Mouse (Mus musculus): ENCODE results near the gene Sp1. TPM values are rescaled to one million over a fixed set of nuclear protein-coding genes. Genes with fewer than 3 reads are reported as not detected.

The Sp1 gene
- polyA plus RNA-seq, 2 experiments = 17.2 to 35.7 TPM

DNA sequence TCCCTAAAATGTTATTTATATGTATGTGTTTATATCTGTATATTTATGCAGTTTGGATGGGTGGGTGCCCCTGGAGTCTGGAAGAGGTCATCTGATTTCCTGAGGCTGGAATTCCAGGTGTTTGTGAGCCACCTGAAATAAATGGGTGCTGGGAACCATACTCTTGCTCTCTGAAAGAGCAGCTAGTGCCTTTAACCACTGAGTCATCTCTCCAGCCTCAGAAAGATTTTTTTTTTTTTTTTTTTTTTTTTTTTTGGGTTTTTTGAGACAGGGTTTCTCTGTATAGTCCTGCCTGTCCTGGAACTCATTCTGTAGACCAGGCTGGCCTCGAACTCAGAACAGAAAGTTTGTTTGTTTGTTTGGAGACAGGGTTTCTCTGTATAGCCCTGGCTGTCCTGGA is 5.1 kb downstream of the Sp1 start:
- 84% methylated on average over 1 of the region's 1 CpGs for WGBS
- ATAC-seq (ENCODE audit: low FRiP score, low read depth) = no peak
- no peak overlapping the region for H3K27ac ChIP-seq (replicated peaks; ENCODE audit: low read depth, low read length)
- no peak for TF ChIP-seq POLR2A (IDR thresholded peaks at IDR 0.05; ENCODE audit: borderline replicate concordance, extremely low read depth, insufficient read depth, insufficient read length)
- H3K36me3 ChIP-seq (ENCODE audit: control insufficient read depth, insufficient read depth, low read length) = peaks cover 64% of the 10 kb centered on the region
- H3K4me2 ChIP-seq (replicated peaks; ENCODE audit: low read depth, low read length, severe bottlenecking) = 0 out of 2 replicates have a peak overlapping the region, but pooled peaks have one; percentile 14
- H3K9ac ChIP-seq (ENCODE audit: low read depth, low read length, severe bottlenecking) = no peak overlapping the region
- no peaks in the 10 kb centered on the region for H3K27me3 ChIP-seq (ENCODE audit: control insufficient read depth, insufficient read depth, low read length)
- H3K9me3 ChIP-seq (ENCODE audit: control insufficient read depth, low read length) = no peaks in the 10 kb centered on the region
- peaks cover 8% of the 10 kb centered on the region for H3K4me1 ChIP-seq (ENCODE audit: control insufficient read depth, insufficient read depth, low read length)
- H3K4me3 ChIP-seq (replicated peaks; ENCODE audit: low read length) = no peak overlapping the region
- no peak for DNase-seq (ENCODE audit: low spot score)

DNA sequence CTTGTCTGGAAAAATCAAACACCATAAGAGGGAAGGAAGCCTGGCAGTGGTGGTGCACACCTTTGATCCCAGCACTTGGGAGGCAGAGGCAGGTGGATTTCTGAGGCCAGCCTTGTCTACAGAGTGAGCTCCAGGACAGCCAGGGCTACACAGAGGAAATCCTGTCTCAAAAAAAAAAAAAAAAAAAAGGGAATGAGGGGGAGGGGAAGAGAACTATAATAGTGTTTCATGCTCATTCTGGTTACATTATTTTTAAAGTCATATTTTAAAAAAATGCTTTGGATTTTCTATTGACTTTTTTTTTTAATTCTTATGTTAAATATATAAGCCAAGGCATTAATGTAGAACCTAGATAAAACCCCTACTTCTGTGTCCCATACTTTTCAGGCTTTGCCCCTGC is 7.7 kb downstream of the Sp1 start:
- no peaks in the 10 kb centered on the region for H3K9me3 ChIP-seq (ENCODE audit: control insufficient read depth, low read length)
- H3K4me2 ChIP-seq (replicated peaks; ENCODE audit: low read depth, low read length, severe bottlenecking) = no peak overlapping the region
- no peaks in the 10 kb centered on the region for H3K27me3 ChIP-seq (ENCODE audit: control insufficient read depth, insufficient read depth, low read length)
- no peak for DNase-seq (ENCODE audit: low spot score)
- H3K27ac ChIP-seq (replicated peaks; ENCODE audit: low read depth, low read length) = no peak overlapping the region
- H3K36me3 ChIP-seq (ENCODE audit: control insufficient read depth, insufficient read depth, low read length) = peaks cover 67% of the 10 kb centered on the region
- peaks cover 2% of the 10 kb centered on the region; the same call in 1 of the 2 replicates for H3K4me1 ChIP-seq (ENCODE audit: control insufficient read depth, insufficient read depth, low read length)
- no peak for ATAC-seq (ENCODE audit: low FRiP score, low read depth)
- no peak overlapping the region for H3K4me3 ChIP-seq (replicated peaks; ENCODE audit: low read length)
- no peak overlapping the region for H3K9ac ChIP-seq (ENCODE audit: low read depth, low read length, severe bottlenecking)
- TF ChIP-seq POLR2A (IDR thresholded peaks at IDR 0.05; ENCODE audit: borderline replicate concordance, extremely low read depth, insufficient read depth, insufficient read length) = no peak

DNA sequence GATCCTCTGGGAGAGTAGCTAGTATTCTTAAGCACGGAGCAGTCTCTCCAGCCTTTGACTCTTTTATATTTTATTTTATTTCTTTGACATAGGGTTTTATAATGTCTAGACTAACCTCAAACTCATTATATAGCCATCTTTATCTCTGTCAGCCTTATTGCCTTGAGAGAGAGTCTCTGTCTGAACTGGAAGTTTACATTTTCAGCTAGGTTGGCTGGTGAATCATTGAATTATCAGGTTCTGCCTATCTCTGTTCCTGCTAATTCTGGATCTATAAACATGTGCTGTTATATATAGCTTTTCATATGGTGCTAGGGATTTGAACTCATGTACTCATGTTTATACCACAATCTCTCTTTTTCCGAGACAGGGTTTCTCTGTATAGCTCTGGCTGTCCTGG is 11.6 kb downstream of the Sp1 start:
- ATAC-seq (ENCODE audit: low FRiP score, low read depth) (no peak), DNase-seq (ENCODE audit: low spot score) (no peak)
- no peak overlapping the region for H3K4me2 ChIP-seq (replicated peaks; ENCODE audit: low read depth, low read length, severe bottlenecking)
- H3K4me3 ChIP-seq (replicated peaks; ENCODE audit: low read length) = no peak overlapping the region
- no peak for TF ChIP-seq POLR2A (IDR thresholded peaks at IDR 0.05; ENCODE audit: borderline replicate concordance, extremely low read depth, insufficient read depth, insufficient read length)
- 95% methylated on average over 2 of the region's 2 CpGs for WGBS
- H3K4me1 ChIP-seq (ENCODE audit: control insufficient read depth, insufficient read depth, low read length) = no peaks in the 10 kb centered on the region
- H3K36me3 ChIP-seq (ENCODE audit: control insufficient read depth, insufficient read depth, low read length) = peaks cover 54% of the 10 kb centered on the region
- H3K9ac ChIP-seq (ENCODE audit: low read depth, low read length, severe bottlenecking) = no peak overlapping the region
- H3K9me3 ChIP-seq (ENCODE audit: control insufficient read depth, low read length) = no peaks in the 10 kb centered on the region
- no peak overlapping the region for H3K27ac ChIP-seq (replicated peaks; ENCODE audit: low read depth, low read length)
- H3K27me3 ChIP-seq (ENCODE audit: control insufficient read depth, insufficient read depth, low read length) = no peaks in the 10 kb centered on the region

DNA sequence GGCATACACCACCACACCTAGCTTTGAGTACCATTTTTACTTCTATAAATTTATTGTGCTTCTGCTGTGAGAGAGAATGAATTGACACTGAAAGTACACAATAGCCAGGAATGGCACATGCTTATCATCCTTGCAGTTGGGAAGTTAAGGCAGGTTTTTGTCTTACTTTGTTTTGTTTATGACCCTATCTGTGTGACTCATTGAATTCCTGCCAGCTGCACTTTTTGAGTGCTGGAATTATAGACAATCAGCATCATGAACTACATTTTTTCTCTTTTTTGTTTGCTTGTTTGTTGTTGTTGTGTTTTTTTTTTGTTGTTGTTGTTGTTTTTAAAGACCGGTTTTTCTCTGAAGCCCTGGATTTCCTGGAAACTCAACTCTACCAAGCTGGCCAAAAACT is 15.0 kb downstream of the Sp1 start:
- H3K9me3 ChIP-seq (ENCODE audit: control insufficient read depth, low read length) = no peaks in the 10 kb centered on the region
- no peak for DNase-seq (ENCODE audit: low spot score)
- H3K9ac ChIP-seq (ENCODE audit: low read depth, low read length, severe bottlenecking) = no peak overlapping the region
- no peak overlapping the region for H3K4me3 ChIP-seq (replicated peaks; ENCODE audit: low read length)
- 54% methylated on average over 1 of the region's 1 CpGs for WGBS
- no peak overlapping the region for H3K27ac ChIP-seq (replicated peaks; ENCODE audit: low read depth, low read length)
- H3K4me1 ChIP-seq (ENCODE audit: control insufficient read depth, insufficient read depth, low read length) = no peaks in the 10 kb centered on the region
- H3K27me3 ChIP-seq (ENCODE audit: control insufficient read depth, insufficient read depth, low read length) = no peaks in the 10 kb centered on the region
- peaks cover 44% of the 10 kb centered on the region for H3K36me3 ChIP-seq (ENCODE audit: control insufficient read depth, insufficient read depth, low read length)
- H3K4me2 ChIP-seq (replicated peaks; ENCODE audit: low read depth, low read length, severe bottlenecking) = no peak overlapping the region
- no peak for ATAC-seq (ENCODE audit: low FRiP score, low read depth)
- no peak for TF ChIP-seq POLR2A (IDR thresholded peaks at IDR 0.05; ENCODE audit: borderline replicate concordance, extremely low read depth, insufficient read depth, insufficient read length)

DNA sequence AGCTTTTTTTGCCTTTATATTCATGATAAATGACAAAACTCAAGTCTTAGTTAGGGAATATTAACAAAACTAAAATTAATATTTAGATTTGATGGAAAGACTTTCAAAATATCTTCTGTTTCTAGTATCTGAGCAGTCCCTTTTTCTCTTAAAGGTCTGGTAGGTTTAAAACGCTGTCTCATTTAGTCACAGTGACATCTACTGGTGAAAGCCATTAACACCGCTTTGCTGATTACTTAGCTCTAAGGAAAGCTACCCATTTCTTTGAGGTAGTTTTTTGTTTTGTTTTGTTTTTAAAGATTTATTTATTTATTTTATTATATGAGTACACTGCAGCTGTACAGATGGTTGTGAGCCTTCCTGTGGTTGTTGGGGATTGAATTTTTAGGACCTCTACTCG is 15.5 kb downstream of the Sp1 start:
- H3K9me3 ChIP-seq (ENCODE audit: control insufficient read depth, low read length) = no peaks in the 10 kb centered on the region
- WGBS = 55% methylated on average over 3 of the region's 3 CpGs
- no peak for TF ChIP-seq POLR2A (IDR thresholded peaks at IDR 0.05; ENCODE audit: borderline replicate concordance, extremely low read depth, insufficient read depth, insufficient read length)
- H3K4me3 ChIP-seq (replicated peaks; ENCODE audit: low read length) = no peak overlapping the region
- H3K36me3 ChIP-seq (ENCODE audit: control insufficient read depth, insufficient read depth, low read length) = peaks cover 46% of the 10 kb centered on the region
- no peak overlapping the region for H3K27ac ChIP-seq (replicated peaks; ENCODE audit: low read depth, low read length)
- DNase-seq (ENCODE audit: low spot score) = peak; percentile 87
- no peak overlapping the region for H3K9ac ChIP-seq (ENCODE audit: low read depth, low read length, severe bottlenecking)
- H3K4me2 ChIP-seq (replicated peaks; ENCODE audit: low read depth, low read length, severe bottlenecking) = no peak overlapping the region
- ATAC-seq (ENCODE audit: low FRiP score, low read depth) = no peak
- no peaks in the 10 kb centered on the region for H3K27me3 ChIP-seq (ENCODE audit: control insufficient read depth, insufficient read depth, low read length)
- H3K4me1 ChIP-seq (ENCODE audit: control insufficient read depth, insufficient read depth, low read length) = no peaks in the 10 kb centered on the region
